Mouse (Mus musculus) ovary, adult 18-20 months (tissue): ENCODE data around the gene Tubgcp2.

Experiments
- DNase-seq: peaks from one replicate; pipeline ENCODE4 v3.0.0; 2022; ENCODE audit warnings: low spot score, mixed read lengths

The Tubgcp2 gene

GRCm38 (mm10) chr7:139946032-139946431, 90.4 kb downstream of the Tubgcp2 start:
- no peak for DNase-seq
